Mouse (Mus musculus) lung, adult 2 months (tissue): Measurements from ENCODE around the gene Arid1b.

Experiments used
- CTCF ChIP-seq: fragments of 200-500 bp; IDR thresholded peaks from 2 replicates; pipeline ENCODE4 v1.5.1; 2011; ENCODE audit warnings: mild to moderate bottlenecking, low read length, control low read depth; ENCODE audit not compliant: insufficient read depth
- POLR2A ChIP-seq: fragments of 200-500 bp; IDR thresholded peaks from 2 replicates; pipeline ENCODE4 v1.6.1; 2011; ENCODE audit warnings: low read depth, mild to moderate bottlenecking, control low read depth, low read length, borderline replicate concordance; ENCODE audit errors: extremely low read depth

- TF ChIP-seq CTCF, result no peak
- TF ChIP-seq POLR2A, result no peak
Measured at GRCm38 (mm10) chr17:5285877-5286440, 291.8 kb downstream of the Arid1b start.
